Mouse (Mus musculus) ES-CJ7 (cell line): ENCODE measurements at regions not wholly inside any gene's neighbourhood (a gene's known extent, or its start where the extent isn't known, plus 50 kb on each side); places are given as distances from the start of the nearest gene placed in this dataset.

Experiments
- DNase-seq: peaks from one replicate; pipeline ENCODE4 v3.0.0; 2011; ENCODE audit warnings: low read depth, low spot score

DNA sequence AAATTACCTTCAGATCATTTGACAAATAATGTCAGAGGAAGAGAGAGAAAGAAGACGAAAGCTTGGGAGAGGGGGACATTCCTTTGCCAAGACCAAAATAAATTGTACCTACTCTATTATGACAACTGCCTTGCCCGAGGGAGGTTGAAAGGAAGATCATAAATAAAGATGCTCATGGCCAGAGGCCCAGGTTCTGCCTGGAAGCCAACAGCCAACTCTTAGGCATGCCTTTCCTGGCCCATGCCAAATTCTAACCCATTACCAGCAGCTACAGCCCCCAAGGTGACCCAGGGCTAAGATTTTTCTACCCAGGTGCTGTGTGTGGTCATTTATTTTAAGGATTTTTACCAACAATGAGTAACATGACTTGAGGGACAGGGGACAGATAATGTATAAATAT is 54.9 kb downstream of the Cbln1 start:
- DNase-seq = no peak

DNA sequence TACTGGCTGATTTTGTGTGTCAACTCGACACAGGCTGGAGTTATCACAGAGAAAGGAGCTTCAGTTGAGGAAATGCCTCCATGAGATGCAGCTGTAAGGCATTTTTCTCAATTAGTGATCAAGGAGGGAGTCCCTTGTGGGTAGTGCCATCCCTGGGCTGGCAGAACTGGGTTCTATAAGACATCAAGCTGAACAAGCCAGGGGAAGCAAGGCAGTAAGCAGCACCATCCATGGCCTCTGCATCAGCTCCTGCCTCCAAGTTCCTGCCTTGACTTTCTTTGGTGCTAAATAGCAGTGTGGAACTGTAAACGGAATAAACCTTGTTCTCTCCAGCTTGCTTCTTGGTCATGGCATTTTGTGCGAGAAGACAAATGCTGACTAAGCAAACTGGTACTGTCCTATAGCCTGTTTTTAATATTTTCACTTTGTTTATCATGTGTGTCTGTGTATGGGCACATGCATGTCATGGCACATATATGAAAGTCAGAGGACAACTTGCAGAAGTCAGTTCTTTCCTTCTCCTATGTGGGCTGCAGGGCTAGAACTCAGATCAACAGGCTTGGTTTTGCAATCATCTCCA is 57.3 kb downstream of the Cbln1 start:
- no peak for DNase-seq

DNA sequence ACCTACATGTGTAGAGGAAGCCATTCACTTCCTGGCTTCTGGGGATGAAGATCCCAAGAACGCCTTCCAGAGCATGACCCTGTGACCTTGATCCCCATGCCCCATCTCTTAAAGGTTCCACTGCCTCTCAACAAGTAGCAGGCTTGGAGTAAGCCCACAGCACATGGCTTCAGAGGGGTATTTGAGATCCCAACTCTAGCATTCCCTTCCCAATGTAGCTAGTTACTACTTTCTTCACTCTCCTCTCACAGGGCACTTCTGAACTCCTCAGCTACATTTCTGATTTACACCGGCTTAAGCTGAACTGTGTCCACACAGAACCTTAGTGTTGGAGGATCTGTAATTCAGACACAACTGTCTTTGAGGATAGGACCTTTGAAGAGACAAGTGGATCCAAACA is 83.4 kb downstream of the Cbln1 start:
- DNase-seq = no peak

DNA sequence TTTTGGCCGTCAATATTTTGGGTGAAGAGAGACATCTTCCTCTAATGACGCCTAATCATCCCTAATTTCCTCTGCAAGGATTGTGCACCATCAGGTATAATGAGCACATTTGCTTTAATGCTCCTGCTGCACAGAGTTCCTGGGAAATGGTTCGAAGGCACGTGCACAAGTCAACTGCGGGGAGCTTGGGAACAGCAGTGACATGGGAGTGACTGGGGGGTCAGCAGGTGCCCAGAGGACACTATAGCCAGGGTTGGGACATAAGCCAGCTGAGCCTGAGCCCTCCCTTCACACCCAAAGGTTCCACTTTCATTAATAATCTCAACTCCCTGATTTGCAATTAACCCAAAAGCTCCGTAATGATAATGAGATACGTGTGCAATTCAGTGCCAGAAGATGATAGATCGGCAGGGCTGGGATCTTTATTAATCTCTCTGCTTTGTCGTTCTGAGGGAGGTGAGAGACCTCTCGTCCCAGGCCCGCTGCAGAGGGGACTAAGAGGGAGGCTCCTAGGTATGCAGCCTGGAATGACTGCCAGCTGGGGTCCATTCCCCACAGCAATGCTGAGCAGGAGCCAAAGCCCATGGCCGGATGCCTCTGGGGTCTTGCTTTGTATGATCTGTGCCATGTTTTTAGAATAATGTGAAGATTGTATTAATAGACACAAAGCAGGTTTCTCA is 88.7 kb downstream of the Cbln1 start:
- no peak for DNase-seq

DNA sequence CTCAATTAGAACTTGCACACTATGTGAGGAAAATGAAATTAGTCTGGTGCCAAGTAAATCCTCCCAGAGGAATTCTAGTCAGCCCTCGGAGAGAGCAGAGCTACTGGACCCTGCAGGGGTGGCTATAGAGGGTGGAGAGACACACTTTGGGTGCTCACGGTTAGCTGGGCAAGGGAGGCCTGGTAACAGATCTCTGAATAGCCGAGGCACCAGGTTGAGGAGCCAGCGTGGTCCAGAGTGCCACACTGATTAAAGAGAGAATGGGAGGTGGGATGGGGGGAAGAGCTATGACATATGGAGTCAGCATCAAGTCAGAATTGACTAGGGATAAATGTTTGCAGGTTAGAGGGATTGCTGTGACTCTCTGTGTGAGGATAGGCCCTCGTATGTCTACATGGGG is 90.1 kb downstream of the Cbln1 start:
- no peak for DNase-seq

DNA sequence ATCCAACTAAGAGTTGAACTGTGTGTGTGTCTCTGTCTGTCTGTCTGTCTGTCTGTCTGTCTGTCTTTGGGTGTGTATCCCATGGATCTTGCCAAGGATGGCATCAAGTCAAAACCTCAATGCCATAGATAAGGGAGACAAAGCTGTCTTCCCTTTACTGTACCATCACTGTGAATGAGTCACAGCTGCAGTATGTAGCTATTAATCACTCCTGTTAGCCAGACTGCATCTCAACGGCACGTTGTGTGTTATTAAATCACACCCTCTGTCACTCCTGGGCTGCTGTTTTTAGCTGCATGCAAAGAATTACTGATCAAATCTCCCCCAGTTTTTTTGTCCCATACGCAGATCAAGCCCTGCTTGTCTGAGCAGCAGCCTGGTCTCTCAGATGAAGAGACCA is 91.6 kb downstream of the Cbln1 start:
- DNase-seq = no peak

DNA sequence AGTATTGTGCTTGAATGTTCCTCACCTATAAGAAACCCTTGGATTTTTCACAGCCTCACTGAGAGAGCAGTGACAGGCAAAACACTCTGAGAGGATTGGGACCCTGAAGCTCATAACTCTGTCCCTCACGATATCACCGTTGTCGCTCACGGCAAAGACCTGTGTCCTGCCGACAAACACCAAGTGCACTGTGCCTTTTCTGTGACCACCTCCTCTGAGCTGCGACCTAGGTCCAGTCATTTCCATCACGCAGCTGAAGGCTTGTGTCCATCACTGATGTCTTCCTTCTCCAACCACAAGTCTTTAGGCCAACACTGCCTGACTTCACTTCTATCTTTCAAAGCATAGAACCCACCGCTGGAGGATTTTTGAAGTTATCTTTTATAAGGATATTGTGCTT is 93.1 kb downstream of the Cbln1 start:
- DNase-seq = no peak

DNA sequence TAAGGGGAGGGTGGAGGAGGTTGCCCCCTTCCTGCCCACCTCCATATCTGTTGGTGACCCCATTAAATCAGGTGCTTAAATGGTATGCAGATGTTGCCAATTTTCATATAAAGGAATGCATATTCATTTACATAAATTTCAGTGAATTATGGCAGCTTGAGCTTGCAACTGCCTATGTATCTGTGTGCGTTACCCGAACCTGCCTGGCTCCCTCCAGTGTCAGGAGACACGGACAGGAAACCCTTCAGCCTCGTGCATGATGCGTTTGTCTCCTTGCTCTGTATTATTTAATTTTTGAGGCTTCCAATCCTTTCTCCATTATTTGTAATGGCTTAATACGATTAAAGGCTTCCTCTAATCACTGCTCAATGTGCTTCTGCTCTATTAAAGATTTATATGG is 98.4 kb downstream of the Cbln1 start:
- no peak for DNase-seq

DNA sequence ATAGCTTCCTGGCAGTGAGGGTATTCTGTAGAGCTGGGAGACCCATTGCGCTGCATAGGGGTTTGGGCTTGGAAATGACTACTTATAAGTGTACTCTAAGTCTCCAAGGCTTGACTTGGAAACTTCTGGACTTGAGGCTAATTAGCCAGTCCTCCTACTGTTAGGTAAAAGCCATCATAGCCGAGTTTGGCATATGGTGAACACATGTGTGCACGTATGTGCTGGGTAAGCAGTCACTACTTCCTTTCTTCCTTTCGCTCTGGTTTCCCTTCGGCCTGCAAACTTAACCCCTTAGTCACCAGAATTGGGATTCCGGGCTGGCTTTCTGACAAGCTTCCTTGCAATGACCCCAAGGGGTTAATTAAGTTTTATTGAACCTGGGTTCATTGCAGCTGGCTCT is 98.9 kb downstream of the Cbln1 start:
- DNase-seq = no peak

DNA sequence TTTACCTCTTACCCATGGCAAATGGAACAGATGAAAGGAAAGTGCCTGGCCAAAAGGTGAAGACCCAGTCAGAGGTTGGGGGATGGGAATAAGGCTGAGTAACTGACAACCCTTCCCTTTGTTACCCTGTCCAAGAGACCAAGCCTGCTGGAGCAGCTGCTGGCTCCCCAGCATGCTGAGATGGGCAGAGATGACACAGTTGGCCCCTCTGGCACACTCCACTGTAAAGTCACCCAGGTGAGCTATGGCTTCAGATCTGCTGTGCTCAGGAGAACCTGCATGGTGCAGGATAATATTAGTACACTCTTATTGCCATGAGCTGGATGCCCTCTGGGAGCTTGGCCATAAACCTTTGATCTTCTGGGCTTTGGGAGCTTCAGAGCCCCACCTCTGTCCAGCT is 100.3 kb downstream of the Cbln1 start:
- no peak for DNase-seq

DNA sequence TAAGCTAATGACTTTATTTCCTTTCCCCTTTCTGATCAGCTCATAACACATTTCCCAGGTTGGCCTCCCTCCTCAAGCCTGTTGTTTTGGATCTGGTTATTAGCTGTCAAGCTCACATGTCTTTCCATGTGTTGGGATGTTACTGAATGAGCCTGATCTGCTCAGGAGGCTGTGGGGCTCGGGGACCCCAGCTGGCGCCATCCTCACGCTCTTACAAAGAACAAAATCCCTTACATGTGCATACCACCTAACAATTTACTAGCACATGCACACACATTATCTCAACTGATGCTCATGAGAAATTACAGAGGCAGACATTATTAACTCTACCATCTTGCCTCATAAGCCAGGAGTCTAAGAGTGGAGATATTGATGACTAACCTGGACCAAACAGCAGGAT is 102.2 kb downstream of the Cbln1 start:
- no peak for DNase-seq

DNA sequence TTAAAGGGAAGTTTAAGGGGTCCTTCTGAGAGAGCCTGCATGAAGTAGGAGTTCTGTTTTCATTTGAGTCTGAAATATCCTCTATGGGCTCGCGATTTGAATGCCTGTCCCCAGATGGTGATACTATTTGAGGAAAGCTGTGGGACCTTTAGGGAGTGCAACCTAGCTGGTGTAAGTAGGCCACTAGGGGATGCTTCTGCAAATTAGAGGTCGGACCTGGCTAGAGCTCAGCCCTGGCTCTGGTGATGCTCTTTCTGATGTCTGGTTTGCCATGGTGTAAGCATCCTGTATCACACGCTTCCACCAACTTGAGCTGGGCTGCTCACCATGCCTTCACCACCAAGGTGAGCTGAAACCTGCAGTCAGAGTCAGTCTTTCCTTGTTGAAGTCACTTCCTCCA is 121.9 kb downstream of the Cbln1 start:
- DNase-seq = no peak

DNA sequence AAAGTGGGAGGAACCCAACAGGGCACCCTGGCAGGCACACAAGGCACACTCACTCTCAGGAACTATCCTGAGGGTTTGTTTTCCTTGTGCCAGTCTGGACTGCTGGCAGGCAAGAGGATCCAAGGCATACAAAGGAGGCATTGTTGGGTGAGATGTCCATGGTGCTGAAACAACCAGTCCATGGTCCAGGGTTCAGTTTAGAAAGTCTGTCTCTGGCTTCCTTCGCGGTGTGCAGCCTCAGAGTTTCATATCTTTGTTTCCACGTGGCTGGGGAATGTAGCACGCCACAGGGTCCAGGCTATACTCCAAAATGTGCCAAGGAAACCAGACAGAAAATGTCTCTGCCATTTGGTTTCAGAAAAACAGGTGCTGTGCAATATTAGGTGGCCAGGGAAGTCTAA is 122.6 kb downstream of the Cbln1 start:
- DNase-seq = peak; percentile 32

DNA sequence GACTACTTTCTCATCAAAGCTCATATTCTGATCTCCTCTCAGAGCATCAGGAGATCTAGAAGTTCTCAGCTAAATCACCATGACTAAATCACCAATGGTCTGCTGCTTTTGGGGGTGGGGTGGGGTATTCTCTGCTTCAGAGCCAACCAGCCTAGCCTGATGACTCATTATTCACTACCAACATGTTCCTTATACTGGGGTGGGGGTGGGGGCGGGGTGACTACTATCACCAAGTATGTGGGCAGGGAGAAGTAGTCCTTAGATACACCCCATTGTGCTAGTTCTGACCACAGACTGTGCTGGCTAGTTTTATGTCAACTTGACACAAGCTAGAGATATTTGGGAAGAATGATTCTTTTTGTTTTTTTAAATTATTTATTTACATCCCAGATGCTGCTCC is 143.0 kb downstream of the Cbln1 start:
- DNase-seq = no peak

DNA sequence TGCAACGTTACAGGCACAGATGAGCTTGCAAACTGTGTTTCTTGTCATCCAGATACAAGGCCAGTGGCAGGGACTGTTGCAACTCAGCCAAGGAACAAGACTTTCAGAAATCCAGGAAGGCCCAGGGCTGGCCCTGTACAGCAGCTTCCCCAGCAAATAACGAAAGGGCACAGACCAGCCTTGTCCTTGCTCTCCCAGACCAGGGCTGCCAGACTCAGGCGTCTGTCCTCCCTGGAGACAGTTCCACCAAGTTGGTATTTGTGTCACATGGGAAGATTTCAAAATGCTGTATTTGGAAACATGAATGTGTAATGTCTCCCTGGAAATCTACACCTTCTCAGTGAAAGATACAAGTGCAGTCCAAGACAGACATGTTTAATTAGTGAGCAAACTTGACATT is 157.8 kb downstream of the Cbln1 start:
- DNase-seq = no peak

DNA sequence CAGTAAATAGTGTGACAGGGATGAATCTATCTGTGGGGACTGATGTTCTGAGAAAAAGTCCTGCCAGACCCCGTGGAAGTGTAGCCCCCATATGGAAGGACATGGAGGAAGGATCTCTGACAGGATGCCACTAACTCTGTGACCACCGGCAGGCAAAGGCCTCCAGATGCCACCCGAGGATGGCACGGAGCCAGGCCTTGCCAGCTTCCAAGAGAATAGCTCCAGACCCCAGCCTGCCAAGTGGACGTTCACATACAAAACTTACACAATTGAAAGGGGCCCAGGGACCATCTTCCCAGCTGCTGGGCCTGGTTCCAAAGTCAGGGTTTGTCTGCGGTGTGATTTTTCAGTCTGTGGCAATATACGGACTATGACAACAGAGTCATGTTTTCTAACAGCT is 161.1 kb downstream of the Cbln1 start:
- DNase-seq = no peak

DNA sequence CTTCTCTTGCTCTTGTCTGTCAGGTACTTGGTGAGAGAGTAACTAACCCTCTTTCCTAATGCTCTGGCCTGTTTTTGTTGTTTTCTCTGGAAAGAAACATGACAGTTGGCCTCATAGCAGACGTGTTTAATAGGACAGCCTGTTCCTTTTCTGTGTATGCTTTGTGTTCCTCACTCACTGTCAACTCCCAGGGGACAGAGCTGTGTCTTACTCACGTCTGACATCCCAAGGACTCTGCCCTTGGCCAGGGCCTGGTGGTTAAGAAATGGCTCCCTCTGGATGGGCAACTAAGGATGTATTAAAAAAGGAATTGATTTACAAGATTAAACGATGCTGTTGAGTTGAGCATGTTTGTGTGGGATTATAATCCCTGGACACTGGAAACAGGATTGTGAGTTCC is 164.1 kb downstream of the Cbln1 start:
- no peak for DNase-seq

DNA sequence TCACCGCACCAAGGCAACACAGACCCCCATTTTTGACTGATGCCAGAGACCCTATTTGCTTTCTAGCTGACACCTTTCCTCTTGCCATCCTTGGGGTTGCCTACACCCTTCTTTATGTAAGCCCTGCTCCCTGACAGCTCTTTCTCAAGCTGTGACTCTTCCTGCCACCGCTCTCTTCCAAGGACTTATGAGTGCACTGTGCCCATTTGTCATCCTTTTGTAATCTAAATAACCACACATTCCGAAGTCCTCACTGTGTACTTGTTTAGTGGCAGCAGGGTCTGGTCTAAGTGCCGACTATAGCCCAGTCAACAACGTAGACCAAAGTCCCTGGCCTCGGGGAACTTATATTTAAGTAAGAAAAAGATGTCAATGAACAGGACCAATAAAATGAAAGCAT is 167.4 kb downstream of the Cbln1 start:
- no peak for DNase-seq

DNA sequence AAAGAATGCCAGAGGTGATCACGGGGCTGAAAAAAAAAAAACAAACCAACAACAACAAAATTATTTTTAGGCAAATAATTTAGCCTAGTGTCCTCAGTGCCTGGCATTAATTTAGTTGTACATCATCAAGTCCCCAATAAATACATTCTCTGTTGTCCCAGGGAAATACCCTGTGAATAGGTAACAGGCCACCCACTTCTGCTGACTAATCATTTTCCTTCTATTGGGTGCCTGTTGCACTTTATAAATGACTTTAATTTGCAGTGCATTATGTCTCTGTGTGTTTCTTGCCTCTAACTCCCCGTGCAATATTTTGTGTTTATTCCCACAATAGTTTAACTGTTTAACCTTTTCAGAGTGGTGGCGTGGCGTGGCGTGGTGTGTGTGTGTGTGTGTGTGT is 168.9 kb downstream of the Cbln1 start:
- DNase-seq = no peak

DNA sequence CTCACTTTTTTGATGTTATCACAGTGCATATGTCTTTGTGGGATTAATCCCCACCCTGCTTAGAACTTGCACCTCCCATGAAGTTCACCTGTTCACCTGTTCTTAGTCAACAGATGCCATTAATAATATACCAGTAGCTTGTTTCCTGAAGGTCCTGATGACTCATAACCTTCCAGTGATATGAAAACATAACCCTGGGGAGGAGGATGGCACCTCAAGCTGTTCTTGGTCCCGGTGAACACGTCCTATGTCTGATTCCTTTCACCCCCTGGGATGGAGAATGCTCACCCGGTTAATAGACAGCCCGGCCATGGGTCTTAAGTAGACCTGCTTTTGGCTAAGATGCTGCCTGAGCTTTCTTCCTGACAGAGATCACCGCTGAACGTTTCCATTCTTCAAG is 174.6 kb downstream of the Cbln1 start:
- DNase-seq = no peak

DNA sequence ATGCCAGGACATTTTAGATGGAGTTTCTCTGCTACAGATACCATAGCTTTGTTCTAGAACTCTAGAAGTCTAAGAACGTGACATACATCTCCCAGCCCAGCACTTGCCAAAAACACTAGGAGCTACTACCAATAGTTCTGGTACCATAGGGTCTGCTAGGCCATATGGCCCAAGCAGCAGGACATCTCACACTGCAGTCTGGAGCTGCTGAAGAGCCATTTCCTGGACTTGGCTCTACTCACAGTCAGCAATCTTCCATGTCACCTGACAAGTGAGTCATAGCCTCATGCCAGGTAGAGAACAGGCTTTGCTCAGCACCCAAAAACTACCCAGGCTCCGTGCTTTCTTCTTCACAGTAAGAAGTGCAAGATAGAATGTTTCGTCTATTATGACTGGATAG is 175.1 kb downstream of the Cbln1 start:
- no peak for DNase-seq

DNA sequence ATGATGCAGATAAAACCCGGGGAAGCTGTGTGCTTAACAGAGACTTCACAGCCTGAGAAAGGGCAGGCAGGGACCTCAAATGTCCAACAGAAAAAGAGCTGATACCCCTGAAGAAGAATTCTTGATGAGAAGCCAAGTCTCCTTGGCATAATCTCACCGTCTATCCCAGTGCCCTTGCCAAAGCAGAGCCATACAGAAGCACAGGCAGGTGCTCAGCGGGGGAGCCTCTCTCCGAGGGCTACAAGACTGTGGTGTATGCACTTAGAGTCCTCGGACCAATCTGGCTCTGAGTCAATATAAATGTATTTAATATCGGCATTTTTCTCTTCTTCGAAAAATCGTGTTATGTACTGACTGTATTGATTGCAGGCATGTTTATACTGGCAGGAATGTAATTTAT is 186.3 kb downstream of the Cbln1 start:
- no peak for DNase-seq

DNA sequence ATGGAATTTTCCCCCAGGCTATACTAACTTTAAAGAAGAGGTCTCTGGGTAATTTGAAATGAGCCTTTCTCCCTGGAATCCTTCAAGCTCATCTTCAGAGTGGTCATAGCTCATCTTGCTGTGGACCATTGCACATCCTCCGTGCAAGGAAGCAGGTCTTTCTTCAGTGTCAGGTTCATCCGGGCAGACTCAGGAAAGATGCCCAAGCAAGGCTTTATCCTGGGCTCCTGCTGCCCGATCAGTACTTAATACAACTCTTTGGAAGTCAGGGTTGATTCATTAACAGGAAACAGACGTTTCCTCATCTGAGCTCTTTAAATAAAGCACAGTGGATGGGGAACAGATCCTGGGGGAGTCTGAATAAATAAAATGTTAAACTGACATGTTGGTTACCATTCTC is 188.1 kb downstream of the Cbln1 start:
- no peak for DNase-seq

DNA sequence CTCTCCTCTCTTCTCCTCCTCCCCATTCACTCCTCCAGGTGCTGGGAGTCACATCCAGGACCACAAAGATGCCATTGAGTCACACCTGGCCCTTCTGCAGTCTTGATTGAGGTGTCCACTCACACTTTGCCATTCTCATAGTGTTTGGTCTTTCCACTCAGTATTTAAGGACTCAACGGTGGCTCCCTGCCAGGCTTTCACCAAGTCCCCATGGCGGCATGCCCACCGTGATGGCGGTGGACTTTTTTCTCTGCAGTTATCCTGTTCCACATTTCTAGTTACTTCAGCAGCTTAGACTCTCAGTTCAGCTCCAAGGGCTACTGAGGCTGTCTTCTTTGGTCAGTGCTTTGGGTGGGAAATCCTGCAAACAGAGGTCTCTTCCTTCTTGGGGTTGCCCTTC is 189.9 kb downstream of the Cbln1 start:
- DNase-seq = no peak
